Mouse (Mus musculus) spleen, postnatal 14 days (tissue): ENCODE data around the gene Nyap2.
A peak's percentile ranks its signal among the peaks of the same experiment; 100 is the strongest.
"Not testable (repeated sequence)": the region's sequence is repeated elsewhere in the genome, so short reads cannot be mapped to it uniquely, and the experiment has no call there.

Experiments used
- DNase-seq, 2 experiments: peaks; one replicate each; pipeline ENCODE4 v3.0.0; 2021 to 2022; ENCODE audit warnings: low spot score in 2 of 2

The Nyap2 gene

GRCm38 (mm10) chr1:81180686-81181085 lies 103.9 kb downstream of the Nyap2 start:
- DNase-seq, result no peak

GRCm38 (mm10) chr1:81209536-81209935 lies 132.8 kb downstream of the Nyap2 start:
- DNase-seq, result no peak

- DNase-seq, result no peak
Measured at GRCm38 (mm10) chr1:81211491-81211890, 134.7 kb downstream of the Nyap2 start.

GRCm38 (mm10) chr1:81219790-81220189 lies 143.0 kb downstream of the Nyap2 start:
- no peak for DNase-seq

- DNase-seq, result no peak
Measured at GRCm38 (mm10) chr1:81231759-81232406, 155.1 kb downstream of the Nyap2 start.

- not testable (repeated sequence) for DNase-seq
Measured at GRCm38 (mm10) chr1:81232407-81232789, 155.6 kb downstream of the Nyap2 start.

- no peak for DNase-seq
Measured at GRCm38 (mm10) chr1:81248447-81249205, 171.9 kb downstream of the Nyap2 start.

- no peak for DNase-seq
Measured at GRCm38 (mm10) chr1:81250068-81250467, 173.3 kb downstream of the Nyap2 start.

GRCm38 (mm10) chr1:81266441-81266840 lies 189.7 kb downstream of the Nyap2 start:
- no peak for DNase-seq

GRCm38 (mm10) chr1:81280978-81281377 lies 204.2 kb downstream of the Nyap2 start:
- DNase-seq, result no peak

- no peak for DNase-seq
Measured at GRCm38 (mm10) chr1:81285633-81286032, 208.9 kb downstream of the Nyap2 start.

GRCm38 (mm10) chr1:81287088-81287487 lies 210.3 kb downstream of the Nyap2 start:
- DNase-seq, result no peak

GRCm38 (mm10) chr1:81300735-81301134 lies 224.0 kb downstream of the Nyap2 start:
- DNase-seq, result no peak

- no peak for DNase-seq
Measured at GRCm38 (mm10) chr1:81301661-81302060, 224.9 kb downstream of the Nyap2 start.

- DNase-seq, result no peak
Measured at GRCm38 (mm10) chr1:81303389-81303788, 226.6 kb downstream of the Nyap2 start.

- DNase-seq, result no peak
Measured at GRCm38 (mm10) chr1:81307407-81307806, 230.7 kb downstream of the Nyap2 start.

- DNase-seq, result no peak
Measured at GRCm38 (mm10) chr1:81307934-81308333, 231.2 kb downstream of the Nyap2 start.

GRCm38 (mm10) chr1:81310087-81310626 lies 233.4 kb downstream of the Nyap2 start:
- peak in 1 of 2 experiments; percentile 14 for DNase-seq

- peak in 1 of 2 experiments; percentile 36 for DNase-seq
Measured at GRCm38 (mm10) chr1:81316403-81316994, 239.7 kb downstream of the Nyap2 start.

- no peak for DNase-seq
Measured at GRCm38 (mm10) chr1:81316995-81317413, 240.3 kb downstream of the Nyap2 start.

GRCm38 (mm10) chr1:81387722-81388121 lies 311.0 kb downstream of the Nyap2 start:
- DNase-seq, result no peak
